Mouse (Mus musculus): ENCODE data around the gene Sec14l2.

DNA sequence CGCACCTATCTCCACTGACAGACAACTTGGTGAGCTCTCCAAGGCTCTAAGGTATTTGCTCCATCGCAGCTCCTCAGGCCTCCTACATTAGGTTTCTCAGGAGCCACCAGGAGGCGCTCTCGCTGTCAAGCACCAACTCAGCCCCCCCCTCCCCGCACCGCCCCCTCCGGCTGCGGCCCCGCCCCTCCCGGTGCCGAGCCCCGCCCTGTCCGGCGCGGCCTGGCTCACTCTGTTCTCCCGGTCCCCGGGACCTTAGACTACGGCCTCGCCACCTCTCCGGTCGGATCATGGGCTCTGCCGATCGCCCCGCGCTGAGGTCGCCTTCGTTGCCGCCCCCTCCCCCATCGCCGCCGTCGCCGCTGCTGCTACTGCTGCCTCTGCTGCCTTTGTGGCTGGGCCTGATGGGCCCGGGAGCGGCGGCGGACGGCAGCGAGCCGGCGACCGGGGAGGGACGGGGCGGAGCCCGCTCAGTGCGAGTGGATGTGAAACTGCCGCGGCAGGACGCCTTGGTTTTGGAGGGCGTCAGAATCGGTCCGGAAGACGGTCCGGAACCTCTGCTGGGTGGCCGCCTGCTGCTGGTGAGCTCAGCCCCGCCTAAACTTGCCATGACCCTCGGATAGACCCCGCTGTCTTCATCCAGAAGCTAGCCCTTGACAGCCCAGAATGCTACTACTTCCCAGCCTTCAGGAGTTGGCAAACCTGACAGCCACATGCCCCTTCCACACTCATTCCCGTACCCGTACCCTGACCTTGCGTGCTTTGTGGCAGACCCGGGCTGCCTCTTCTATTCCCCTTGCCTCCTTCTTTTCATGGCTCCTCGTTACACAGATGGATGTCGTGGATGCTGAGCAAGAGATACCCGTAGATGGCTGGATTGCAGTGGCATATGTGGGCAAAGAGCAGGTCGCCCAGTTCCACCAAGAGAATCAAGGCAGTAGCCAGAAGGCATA lies 12.0 kb upstream of the Sec14l2 start, which contains the start of gene Rnf215:
- peak; percentile 17 to 52; a peak in 2 of 4 replicates for TF ChIP-seq CTCF (conservative IDR thresholded peaks at IDR 0.05 in 1 of 2, IDR thresholded peaks at IDR 0.05 in 1 of 2; ENCODE audit: low read depth in 2 of 2, low read length in 2 of 2)
- no peak for TF ChIP-seq USF1 (IDR thresholded peaks at IDR 0.05; ENCODE audit: low read depth, low read length)
- TF ChIP-seq MEF2A (IDR thresholded peaks at IDR 0.05; ENCODE audit: borderline replicate concordance, low read depth, low read length) = peak; percentile 62
- no peak for TF ChIP-seq ZNF384 (IDR thresholded peaks at IDR 0.05; ENCODE audit: low read depth, low read length)
- TF ChIP-seq BHLHE40 (IDR thresholded peaks at IDR 0.05; ENCODE audit: low read depth, low read length) = no peak

Measured in CH12.LX (cell line).